Mouse (Mus musculus) spleen, adult 2 months (tissue): ENCODE data around the gene Hagh. TPM values are rescaled to one million over a fixed set of nuclear protein-coding genes. Genes with fewer than 3 reads are reported as not detected.

ENCODE experiments used
- DNase-seq, 2 experiments: peaks; one replicate each; pipeline versions ENCODE4 v3.0.0 to v3.0.0-alpha.2; 2012 to 2021; ENCODE audit warnings: low spot score in 2 of 2, low read depth in 1 of 2
- H3K27ac ChIP-seq: fragments of 200-500 bp; 2 replicates; pipeline ENCODE4 v1.5.1; 2012; ENCODE audit warnings: low read length, inconsistent platforms; ENCODE audit not compliant: insufficient read depth
- H3K27me3 ChIP-seq: fragments of 200-500 bp; 2 replicates; pipeline ENCODE4 v1.6.1; 2012; ENCODE audit warnings: mild to moderate bottlenecking, moderate library complexity, low read length, inconsistent platforms; ENCODE audit not compliant: control insufficient read depth, insufficient read depth
- H3K36me3 ChIP-seq: fragments of 200-500 bp; 2 replicates; pipeline ENCODE4 v1.6.1; 2012; ENCODE audit warnings: mild to moderate bottlenecking, low read length, inconsistent platforms; ENCODE audit not compliant: control insufficient read depth, insufficient read depth
- H3K4me1 ChIP-seq: fragments of 200-500 bp; 2 replicates; pipeline ENCODE4 v1.6.1; 2011; ENCODE audit warnings: inconsistent platforms; ENCODE audit not compliant: control insufficient read depth, insufficient read depth, insufficient read length
- H3K4me3 ChIP-seq: fragments of 200-500 bp; 2 replicates; pipeline ENCODE4 v1.5.1; 2011; ENCODE audit warnings: mild to moderate bottlenecking, inconsistent platforms; ENCODE audit not compliant: insufficient read depth, insufficient read length; ENCODE audit errors: extremely low read depth
- CTCF ChIP-seq: fragments of 200-500 bp; IDR thresholded peaks from 2 replicates; pipeline ENCODE4 v1.5.1; 2011; ENCODE audit warnings: mild to moderate bottlenecking, inconsistent platforms; ENCODE audit not compliant: insufficient read depth, insufficient read length, insufficient replicate concordance; ENCODE audit errors: extremely low read depth
- POLR2A ChIP-seq: fragments of 200-500 bp; IDR thresholded peaks from 2 replicates; pipeline ENCODE4 v1.6.1; 2011; ENCODE audit warnings: low read depth, low read length, inconsistent platforms
- WGBS: fragments of 180-500 bp; shearing (Covaris S2); methylation state at CpG from one replicate; pipeline ENCODE4 v1.1.7; 2018; 5-methylcytosine and 5-hydroxymethylcytosine counted together
- polyA plus RNA-seq: library from polyadenylated mRNA; depleted of rRNA; stranded (reverse); fragments of >200 nt; gene quantifications from 2 replicates; pipeline ENCODE4 v1.2.3, GENCODE M21; 2012; rRNA removed

Hagh gene
- polyA plus RNA-seq: 142 and 147 TPM in 2 replicates

GRCm38 (mm10) chr17:24839842-24840241 is at the start of gene Hagh:
Gene Hagh, plus strand, starts transcription at chr17:24840143.
- DNase-seq: no peak
- H3K27me3 ChIP-seq: peaks cover 1% of the 10 kb centered on the region
- no peak within 1 kb of the TSS for H3K27ac ChIP-seq
- WGBS: 74% methylated on average over 8 of the region's 8 CpGs
- H3K4me1 ChIP-seq: no peaks in the 10 kb centered on the region
- H3K4me3 ChIP-seq: no peak within 1 kb of the TSS
- H3K36me3 ChIP-seq: no peaks in the 10 kb centered on the region
- TF ChIP-seq CTCF (no peak), POLR2A (no peak)

GRCm38 (mm10) chr17:24792190-24792589 is 47.8 kb upstream of the Hagh start:
- Histone ChIP-seq H3K4me1 (no peaks in the 10 kb centered on the region), H3K4me3 (no peak overlapping the region), H3K27me3 (no peaks in the 10 kb centered on the region; the same call in 1 of the 2 replicates), H3K36me3 (no peaks in the 10 kb centered on the region), H3K27ac (no peak overlapping the region)
- WGBS: 49% methylated on average over 8 of the region's 8 CpGs
- TF ChIP-seq POLR2A: no peak
- TF ChIP-seq CTCF: no peak
- DNase-seq: no peak

- Histone ChIP-seq H3K27ac (no peak overlapping the region), H3K4me1 (no peaks in the 10 kb centered on the region), H3K27me3 (no peaks in the 10 kb centered on the region; the same call in 1 of the 2 replicates), H3K36me3 (no peaks in the 10 kb centered on the region), H3K4me3 (no peak overlapping the region)
- 83% methylated on average over 12 of the region's 12 CpGs for WGBS
- no peak for DNase-seq
- TF ChIP-seq POLR2A (no peak), CTCF (no peak)
Observed at GRCm38 (mm10) chr17:24794791-24795190, 45.2 kb upstream of the Hagh start.

GRCm38 (mm10) chr17:24796969-24797368 is 43.0 kb upstream of the Hagh start:
- 40% methylated on average over 3 of the region's 3 CpGs for whole genome bisulfite sequencing
- no peak for DNase-seq
- H3K36me3 ChIP-seq: no peaks in the 10 kb centered on the region
- peaks cover 2% of the 10 kb centered on the region; the same call in 1 of the 2 replicates for H3K27me3 ChIP-seq
- no peak overlapping the region for H3K4me3 ChIP-seq
- no peak for TF ChIP-seq POLR2A
- no peak for TF ChIP-seq CTCF
- H3K4me1 ChIP-seq: no peaks in the 10 kb centered on the region
- no peak overlapping the region for H3K27ac ChIP-seq

GRCm38 (mm10) chr17:24798229-24798628 is 41.7 kb upstream of the Hagh start:
- Histone ChIP-seq H3K27me3 (peaks cover 2% of the 10 kb centered on the region; the same call in 1 of the 2 replicates), H3K4me3 (no peak overlapping the region), H3K4me1 (peaks cover under 1% of the 10 kb centered on the region; the same call in 1 of the 2 replicates), H3K36me3 (no peaks in the 10 kb centered on the region), H3K27ac (no peak overlapping the region)
- 71% methylated on average over 9 of the region's 9 CpGs for WGBS
- TF ChIP-seq CTCF (no peak), POLR2A (no peak)
- DNase-seq: no peak

- Histone ChIP-seq H3K4me3 (no peak overlapping the region), H3K27me3 (peaks cover 6% of the 10 kb centered on the region), H3K27ac (no peak overlapping the region), H3K4me1 (peaks cover 9% of the 10 kb centered on the region; the same call in 1 of the 2 replicates), H3K36me3 (no peaks in the 10 kb centered on the region)
- TF ChIP-seq CTCF (no peak), POLR2A (no peak)
- 93% methylated on average over 4 of the region's 4 CpGs for WGBS
- no peak for DNase-seq
Observed at GRCm38 (mm10) chr17:24799476-24799875, 40.5 kb upstream of the Hagh start.

- no peaks in the 10 kb centered on the region for H3K36me3 ChIP-seq
- no peak overlapping the region for H3K27ac ChIP-seq
- H3K27me3 ChIP-seq: peaks cover 6% of the 10 kb centered on the region
- no peak for DNase-seq
- H3K4me1 ChIP-seq: peaks cover 9% of the 10 kb centered on the region; the same call in 1 of the 2 replicates
- WGBS: 61% methylated on average over 3 of the region's 3 CpGs
- TF ChIP-seq POLR2A (no peak), CTCF (no peak)
- H3K4me3 ChIP-seq: no peak overlapping the region
Observed at GRCm38 (mm10) chr17:24800524-24800923, 39.4 kb upstream of the Hagh start.
